ENCODE assay signal across 29 mouse cellular contexts in the genomic region with DNA sequence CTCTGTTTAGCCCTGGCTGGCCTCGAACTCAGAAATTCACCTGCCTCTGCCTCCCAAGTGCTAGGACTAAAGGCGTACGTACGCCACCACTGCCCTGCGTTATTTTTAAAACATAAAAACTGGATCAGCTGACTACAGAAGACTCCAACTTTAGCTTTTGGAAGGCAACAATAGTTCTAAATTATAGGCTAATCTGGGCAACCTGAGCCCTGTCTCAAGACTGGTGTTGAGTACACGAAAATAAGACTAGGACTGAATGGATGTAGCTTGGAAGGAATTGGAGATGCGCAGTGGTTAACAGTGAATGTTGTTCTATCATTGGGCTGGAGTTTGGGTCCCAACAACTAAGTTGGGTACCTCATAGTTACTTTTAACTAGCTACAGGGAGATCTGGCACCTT. TPM values are rescaled to one million over a fixed set of nuclear protein-coding genes. Genes with fewer than 3 reads are reported as not detected.
"Had no signal": no experiment of that assay in that cellular context is flagged by ENCODE, and none has a peak within 500 bp of the region (broad histone marks: within the 10 kb centered on the region; RNA-seq: fewer than 3 reads in every experiment).

No protein-coding gene starts in this region.

- H3K27me3 ChIP-seq: heart, embryonic 12.5 days; hindbrain, embryonic 12.5 days; intestine, embryonic 15.5 days; limb, embryonic 12.5 days; liver, embryonic 13.5 days; liver, embryonic 15.5 days had no signal

- H3K9ac ChIP-seq: heart, embryonic 12.5 days; hindbrain, embryonic 12.5 days; hindbrain, embryonic 14.5 days; intestine, embryonic 15.5 days; limb, embryonic 12.5 days; liver, embryonic 13.5 days; liver, embryonic 15.5 days; liver, postnatal 0 days had no signal

- H3K4me2 ChIP-seq: heart, embryonic 12.5 days; hindbrain, embryonic 12.5 days; hindbrain, embryonic 14.5 days; intestine, embryonic 15.5 days; limb, embryonic 12.5 days; liver, embryonic 11.5 days; liver, embryonic 13.5 days; liver, embryonic 15.5 days had no signal

- H3K4me3 ChIP-seq: heart, embryonic 10.5 days; heart, embryonic 12.5 days; hindbrain, embryonic 10.5 days; hindbrain, embryonic 12.5 days; intestine, embryonic 15.5 days; layer of hippocampus, adult 2 months; left cerebral cortex, adult 2 months; limb, embryonic 10.5 days; limb, embryonic 12.5 days; liver, embryonic 13.5 days; liver, embryonic 15.5 days had no signal

- H3K36me3 ChIP-seq: intestine, embryonic 15.5 days had no signal

- H3K27ac ChIP-seq: heart, embryonic 10.5 days; hindbrain, embryonic 10.5 days; hindbrain, embryonic 12.5 days; hindbrain, embryonic 14.5 days; intestine, embryonic 15.5 days; layer of hippocampus, adult 2 months; left cerebral cortex, adult 2 months; limb, embryonic 10.5 days; limb, embryonic 12.5 days; liver, embryonic 13.5 days; liver, embryonic 15.5 days had no signal

- DNase-seq: gastrocnemius, postnatal 10 days; gastrocnemius, postnatal 25 days; heart, adult 18-20 months; heart, postnatal 10 days; heart, postnatal 4 days; kidney, adult 18-20 months; kidney, adult 8-10 months; kidney, postnatal 10 days; kidney, postnatal 25 days; kidney, postnatal 4 days; liver; liver, embryonic 13.5 days; liver, postnatal 0 days had no signal

- H3K4me1 ChIP-seq: heart, embryonic 10.5 days; heart, embryonic 12.5 days; hindbrain, embryonic 10.5 days; hindbrain, embryonic 12.5 days; intestine, embryonic 15.5 days; limb, embryonic 10.5 days; limb, embryonic 12.5 days; liver, embryonic 13.5 days; liver, embryonic 15.5 days had no signal

- ATAC-seq: hindbrain, embryonic 16.5 days; inflammation-experienced regulatory T-cells, adult 6 months; intestine, embryonic 15.5 days; intestine, postnatal 0 days; liver, postnatal 0 days had no signal

- H3K9me3 ChIP-seq: heart, embryonic 10.5 days; heart, embryonic 12.5 days; hindbrain, embryonic 10.5 days; hindbrain, embryonic 12.5 days; intestine, embryonic 15.5 days; limb, embryonic 10.5 days; limb, embryonic 12.5 days; liver, embryonic 13.5 days; liver, embryonic 15.5 days had no signal

RNA-seq across cellular contexts. Expression of a gene that starts 9.3 kb away (rescaled TPM):
- total RNA-seq: granulocyte monocyte progenitor cell, adult 5-6 weeks had no signal
